Mouse (Mus musculus) layer of hippocampus, postnatal 36 days (tissue): ENCODE measurements around the gene Nhp2. TPM values are rescaled to one million over a fixed set of nuclear protein-coding genes. Genes with fewer than 3 reads are reported as not detected.
A peak's percentile ranks its signal among the peaks of the same experiment; 100 is the strongest.

Source experiments
- DNase-seq, 2 experiments: peaks; one replicate each; pipeline ENCODE4 v3.0.0; 2022
- total RNA-seq, 2 experiments: library from RNA; stranded (reverse); gene quantifications; 2 replicates each; pipeline ENCODE4 v1.2.3; 2021

The Nhp2 gene
- total RNA-seq, 2 experiments from 2014 or later = 41.8 to 45.5 TPM

DNA sequence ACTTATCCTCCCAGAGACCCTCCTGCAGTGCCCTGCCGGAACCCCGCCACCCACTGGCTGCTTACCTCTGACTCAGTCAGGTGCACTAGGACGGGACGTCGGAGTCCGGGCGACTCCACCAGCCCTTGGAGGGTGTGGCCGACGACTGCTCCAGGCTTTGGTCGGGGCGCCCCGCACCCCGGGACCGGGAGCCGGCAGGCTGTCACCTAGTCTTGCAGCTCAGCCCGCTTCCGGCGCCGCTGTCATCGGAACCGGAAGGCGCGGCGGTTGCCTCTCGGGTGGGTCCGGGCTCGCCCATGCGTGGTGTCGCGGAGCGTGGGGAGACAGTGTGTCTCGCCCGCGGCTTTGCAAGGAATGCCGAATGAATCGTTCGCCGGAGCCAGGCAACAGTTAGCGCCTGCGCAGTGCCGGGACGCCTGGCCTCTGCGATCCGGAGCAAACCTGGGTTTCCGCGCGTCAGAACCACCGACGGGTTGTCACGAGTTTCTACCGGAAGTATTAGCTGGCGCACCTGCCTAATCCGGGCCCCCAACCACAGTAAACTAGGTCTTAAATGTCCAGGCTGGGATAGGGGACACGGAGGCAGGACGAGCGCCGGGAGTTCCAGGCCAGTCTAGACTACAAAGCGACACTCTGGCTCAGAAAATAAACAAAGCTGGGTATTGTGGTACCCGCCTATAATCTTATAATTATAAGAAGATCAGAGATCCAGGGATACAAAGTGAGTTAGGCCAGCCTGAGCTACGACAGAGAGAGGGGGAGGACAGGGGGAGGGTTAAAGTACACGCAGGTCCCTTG, 16.2 kb downstream of the Nhp2 start, which contains the start of gene Rmnd5b:
Rmnd5b (minus strand) TSS at position 372 of the 798 bp plus-strand sequence.
- DNase-seq = peak; percentile 93 to 95

GRCm38 (mm10) chr11:51636323-51636684, 16.8 kb downstream of the Nhp2 start:
- no peak for DNase-seq

- DNase-seq = no peak
Observed at GRCm38 (mm10) chr11:51637971-51638414, 18.5 kb downstream of the Nhp2 start.

GRCm38 (mm10) chr11:51638497-51638896, 19.0 kb downstream of the Nhp2 start:
- no peak for DNase-seq

DNA sequence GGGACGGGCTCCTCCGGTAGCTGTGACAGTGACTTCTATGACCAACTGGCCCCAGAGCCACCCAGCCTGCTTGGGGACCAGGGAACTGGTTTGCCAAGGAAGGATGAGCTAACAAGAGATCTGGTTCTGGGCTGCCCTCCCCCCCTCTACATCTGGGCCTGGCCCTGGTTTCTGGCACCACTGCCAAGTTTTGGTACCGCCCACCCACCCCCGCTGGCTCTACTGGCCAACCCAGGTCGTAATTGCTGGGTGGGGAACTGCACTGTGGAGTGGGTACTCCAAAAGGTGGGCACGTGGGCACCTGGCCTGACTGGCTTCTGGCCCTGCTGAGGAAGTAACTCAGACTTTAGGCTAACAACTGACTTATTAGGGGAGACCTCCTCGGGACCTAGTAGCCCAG, 21.2 kb downstream of the Nhp2 start:
- DNase-seq = no peak

GRCm38 (mm10) chr11:51643202-51643601, 23.7 kb downstream of the Nhp2 start:
- no peak for DNase-seq

GRCm38 (mm10) chr11:51643761-51644160, 24.2 kb downstream of the Nhp2 start:
- no peak for DNase-seq

DNA sequence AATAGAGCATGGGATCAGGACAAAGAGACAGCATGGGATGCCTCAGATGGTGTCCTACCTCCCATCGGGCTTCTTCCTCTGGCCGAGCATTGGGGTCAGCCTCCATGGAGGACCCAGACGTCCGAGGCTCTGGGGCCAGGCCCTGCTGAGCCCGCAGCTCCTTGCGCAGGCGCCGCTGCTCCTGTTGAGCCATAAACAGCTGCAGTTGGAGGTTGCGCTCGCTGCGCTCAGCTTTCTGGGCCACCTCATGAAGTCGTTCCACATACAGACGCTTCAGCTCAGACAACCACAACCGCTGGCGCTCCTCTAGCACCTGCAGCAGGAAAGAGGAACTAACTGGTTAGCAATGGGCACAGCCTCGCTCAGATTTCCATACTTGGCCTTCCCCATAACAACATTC, 24.7 kb downstream of the Nhp2 start:
- DNase-seq = no peak

DNA sequence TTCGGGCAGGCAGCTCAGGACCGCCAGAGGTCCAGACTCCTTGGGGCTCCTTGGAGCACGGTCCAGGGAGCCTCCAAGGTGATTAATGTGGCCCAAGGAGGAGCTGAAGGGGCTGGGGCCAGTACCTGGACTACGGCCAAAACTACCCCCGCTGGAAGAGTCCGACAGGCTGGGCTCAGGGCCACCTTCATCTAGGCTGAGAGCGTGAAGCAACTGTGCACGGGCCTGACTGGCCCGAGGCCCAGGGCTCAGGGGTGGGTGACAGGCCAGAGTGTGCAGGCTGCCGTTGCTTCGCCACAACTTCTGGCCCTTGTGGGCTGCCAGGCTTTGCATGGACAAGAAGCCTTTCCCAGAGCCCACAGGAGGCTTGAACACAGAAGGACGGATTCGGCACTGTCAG, 25.8 kb downstream of the Nhp2 start:
- no peak for DNase-seq

GRCm38 (mm10) chr11:51646245-51646644, 26.7 kb downstream of the Nhp2 start:
- DNase-seq = no peak

DNA sequence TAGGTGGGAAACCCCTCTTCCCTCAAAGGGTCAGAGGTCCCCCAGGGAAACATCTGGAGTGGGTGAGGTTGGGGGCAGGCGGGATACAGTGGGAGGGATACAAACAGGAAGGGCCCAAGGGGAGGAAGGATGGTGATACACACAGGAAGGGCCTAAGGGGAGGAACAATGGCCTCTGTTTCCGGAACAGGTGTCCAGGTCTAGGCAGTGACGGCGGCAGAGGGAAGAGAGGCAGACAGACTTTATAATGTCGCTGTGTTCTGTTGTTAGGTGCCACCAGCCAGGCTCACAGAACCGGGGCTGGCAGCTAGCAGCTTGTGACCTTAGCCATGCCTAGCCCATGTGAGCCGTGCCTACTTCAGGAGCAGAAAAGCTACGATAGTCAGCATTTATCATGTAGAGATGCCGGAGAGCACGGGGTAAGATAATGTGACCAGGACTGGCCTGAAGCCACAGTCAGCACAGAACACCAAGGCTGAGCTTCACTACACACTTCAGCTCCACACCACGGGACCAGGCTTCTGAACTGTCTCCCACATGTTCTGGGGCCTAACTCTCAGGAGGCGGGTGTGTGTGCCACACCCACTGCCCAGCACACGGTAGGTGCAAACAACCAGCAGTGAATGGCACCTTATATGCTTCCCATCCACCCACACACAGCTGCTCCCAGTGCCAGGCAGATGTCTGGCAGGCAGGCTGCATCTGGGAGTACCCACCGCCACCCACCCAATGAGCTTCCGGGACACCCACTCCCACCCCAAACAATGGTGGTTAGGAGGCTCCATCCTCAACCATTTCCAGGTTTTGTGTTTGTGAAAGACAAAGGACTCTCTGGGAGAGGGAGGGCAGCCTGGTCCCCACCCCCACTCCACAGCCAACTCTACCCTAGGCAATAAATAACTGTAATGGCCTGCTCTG, 27.5 kb downstream of the Nhp2 start:
- no peak for DNase-seq

GRCm38 (mm10) chr11:51648566-51648965, 29.0 kb downstream of the Nhp2 start:
- DNase-seq = no peak

DNA sequence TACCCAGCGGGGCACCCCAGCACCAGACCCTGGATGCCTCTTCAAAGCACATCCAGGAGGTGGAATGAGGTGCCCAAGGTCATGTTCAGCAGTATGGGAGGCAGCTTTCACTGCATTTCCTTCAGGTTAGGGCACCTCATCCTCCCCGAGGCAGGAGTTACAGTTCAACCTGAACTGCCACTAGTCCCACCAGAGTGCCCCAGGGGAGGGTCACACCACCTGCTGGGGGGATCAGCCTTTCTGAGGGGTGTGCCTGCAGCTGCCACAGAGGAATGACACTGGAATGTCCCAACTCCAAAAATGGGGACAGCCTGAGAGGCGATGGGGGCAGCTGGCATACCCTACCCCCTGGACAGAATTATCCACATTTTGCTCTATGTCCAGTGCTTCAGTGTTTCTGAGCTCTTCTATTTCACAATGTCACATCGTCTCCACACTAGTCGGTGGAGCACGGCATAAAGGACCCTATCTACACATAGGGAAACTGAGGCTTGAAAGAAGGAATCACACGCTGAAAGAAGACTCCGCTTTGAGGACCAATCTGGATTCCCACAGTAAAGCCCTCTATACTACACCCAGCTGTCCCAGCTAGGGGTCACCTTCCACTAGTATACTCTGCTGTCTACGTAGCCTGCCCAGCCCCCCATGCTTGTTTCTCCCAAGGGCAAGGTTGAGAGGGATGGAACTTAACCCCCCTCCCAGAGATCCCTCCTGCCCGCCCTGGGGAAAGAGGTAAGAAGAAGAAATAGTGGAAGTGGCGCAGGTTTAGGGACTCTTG, 29.8 kb downstream of the Nhp2 start:
- DNase-seq = no peak

DNA sequence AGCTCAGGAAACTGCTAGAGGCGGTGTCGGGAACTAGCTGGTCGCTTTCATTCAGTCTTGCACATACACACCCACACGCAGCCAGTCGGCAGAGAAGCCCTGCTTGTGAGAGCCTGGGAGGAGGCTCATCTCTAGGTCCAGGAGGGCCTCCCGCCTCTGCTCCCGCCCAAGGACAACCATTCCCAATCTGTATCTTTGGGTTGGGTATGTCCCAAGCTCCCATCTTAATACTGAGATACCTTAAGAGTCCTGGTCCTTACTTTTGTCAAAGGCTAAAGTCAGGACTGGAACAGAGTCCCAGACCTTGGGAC, 30.3 kb downstream of the Nhp2 start:
- no peak for DNase-seq

DNA sequence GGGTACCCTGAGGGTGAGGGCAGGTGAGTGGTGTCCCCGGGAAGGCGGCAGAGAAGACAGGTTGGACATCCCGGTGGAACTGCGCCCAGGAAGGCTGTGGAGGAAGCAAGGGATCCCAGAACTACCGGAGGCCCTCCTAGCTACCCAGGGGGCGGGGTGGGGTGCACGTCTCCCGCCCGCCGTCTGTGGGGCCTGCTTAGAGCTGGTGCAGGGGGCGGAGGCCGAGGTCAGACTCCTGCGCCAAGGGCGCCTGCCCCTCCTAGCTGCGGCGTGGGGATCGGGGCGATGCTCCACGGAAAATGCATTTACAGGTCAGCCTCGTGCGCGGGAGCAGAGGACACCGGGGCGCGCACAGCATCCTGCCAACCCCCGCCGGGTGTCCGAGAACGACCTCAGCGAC, 30.7 kb downstream of the Nhp2 start:
- DNase-seq = no peak

- DNase-seq = no peak
Observed at GRCm38 (mm10) chr11:51650691-51651515, 31.4 kb downstream of the Nhp2 start, which contains the start of the genes N4bp3 and D930048N14Rik. Gene N4bp3, minus strand, starts transcription at chr11:51650842. Gene D930048N14Rik, plus strand, starts transcription at chr11:51650954.

DNA sequence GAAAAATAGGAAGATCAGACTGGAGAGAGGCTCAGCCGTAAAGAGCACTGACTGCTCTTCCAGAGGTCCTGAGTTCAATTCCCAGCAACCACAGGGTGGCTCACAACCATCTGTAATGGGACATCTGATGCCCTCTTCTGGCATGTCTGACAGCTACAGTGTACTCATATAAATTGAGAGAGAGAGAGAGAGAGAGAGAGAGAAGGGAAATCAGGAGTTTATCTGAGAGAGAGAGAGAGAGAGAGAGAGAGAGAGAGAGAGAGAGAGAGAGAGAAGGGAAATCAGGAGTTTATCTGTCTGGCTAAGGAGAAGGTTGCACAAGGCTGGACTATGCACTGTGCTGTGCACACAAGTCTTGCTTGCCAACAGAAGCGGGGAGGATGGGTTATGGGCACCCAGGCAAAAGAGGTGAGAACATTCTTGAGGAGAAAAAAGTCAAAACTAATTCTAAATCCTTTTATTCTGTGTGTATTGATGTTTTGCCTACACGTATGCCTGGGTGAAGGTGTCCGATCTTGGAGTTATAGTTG, 33.4 kb downstream of the Nhp2 start:
- DNase-seq = no peak

DNA sequence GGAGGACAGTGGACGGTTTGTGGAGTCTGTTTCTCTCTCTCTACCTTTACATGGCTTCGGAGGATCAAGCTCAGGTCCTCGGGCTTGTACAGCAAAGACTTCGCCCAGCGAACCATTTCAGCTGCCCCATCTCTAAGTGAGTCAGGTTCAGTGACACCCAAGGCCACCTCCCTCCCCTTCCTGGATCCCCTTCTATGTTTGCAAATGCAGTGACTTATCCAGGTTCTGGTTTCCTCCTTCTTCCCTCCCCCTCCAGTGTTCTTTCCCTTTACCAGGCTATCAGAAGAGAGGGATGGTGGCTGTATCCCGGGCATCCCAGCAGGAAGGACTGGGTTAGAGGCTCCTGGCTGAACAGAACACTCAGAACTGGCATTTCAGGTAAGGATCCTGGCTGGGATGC, 34.2 kb downstream of the Nhp2 start:
- DNase-seq = no peak

GRCm38 (mm10) chr11:51654891-51655290, 35.4 kb downstream of the Nhp2 start:
- no peak for DNase-seq

GRCm38 (mm10) chr11:51656798-51657521, 37.4 kb downstream of the Nhp2 start:
- DNase-seq = no peak

- no peak for DNase-seq
Observed at GRCm38 (mm10) chr11:51658291-51658690, 38.8 kb downstream of the Nhp2 start.
